Mouse (Mus musculus): ENCODE measurements around the gene 1700025G04Rik. TPM values are rescaled to one million over a fixed set of nuclear protein-coding genes. Genes with fewer than 3 reads are reported as not detected.
A peak's percentile ranks its signal among the peaks of the same experiment; 100 is the strongest.

Gene 1700025G04Rik
- total and polyA plus RNA-seq, 2 experiments from 2014 or later, result 13.0 to 46.1 TPM

GRCm38 (mm10) chr1:152084638-152085345 is 5.1 kb downstream of the 1700025G04Rik start:
- peak overlapping the region; percentile 3; the same call in 1 of the 2 replicates for H3K27ac ChIP-seq (ENCODE audit: low read depth)
- peak overlapping the region; percentile 20 for H3K4me3 ChIP-seq (ENCODE audit: low read depth, low read length)
- TF ChIP-seq EP300 (IDR thresholded peaks at IDR 0.05; ENCODE audit: low read depth), result no peak
- no peak for TF ChIP-seq CTCF (IDR thresholded peaks at IDR 0.05; ENCODE audit: low read depth)
- 21% methylated on average over 15 of the region's 15 CpGs for WGBS
- H3K9me3 ChIP-seq (replicated peaks; ENCODE audit: control insufficient read depth, low read length), result no peaks in the 10 kb centered on the region
- H3K27me3 ChIP-seq (ENCODE audit: control insufficient read depth, insufficient read depth, low read length), result no peaks in the 10 kb centered on the region
- H3K4me2 ChIP-seq (ENCODE audit: low read depth, low read length), result peak overlapping the region; percentile 41
- peak; percentile 52 for DNase-seq (ENCODE audit: low spot score)
- no peak overlapping the region; the same call in 1 of the 2 replicates for H3K9ac ChIP-seq (replicated peaks; ENCODE audit: low read depth, low read length)
- H3K4me1 ChIP-seq (ENCODE audit: control insufficient read depth, insufficient read depth), result peaks cover 36% of the 10 kb centered on the region
- no peaks in the 10 kb centered on the region for H3K36me3 ChIP-seq (replicated peaks; ENCODE audit: control insufficient read depth, insufficient read depth, low read length)
- ATAC-seq (ENCODE audit: insufficient read depth, low read depth), result no peak

- Histone ChIP-seq H3K36me3 (replicated peaks; ENCODE audit: control insufficient read depth, insufficient read depth, low read length) (no peaks in the 10 kb centered on the region), H3K9me3 (replicated peaks; ENCODE audit: control insufficient read depth, low read length) (no peaks in the 10 kb centered on the region), H3K27ac (ENCODE audit: low read depth) (no peak overlapping the region), H3K27me3 (ENCODE audit: control insufficient read depth, insufficient read depth, low read length) (no peaks in the 10 kb centered on the region), H3K4me3 (ENCODE audit: low read depth, low read length) (no peak overlapping the region), H3K4me1 (ENCODE audit: control insufficient read depth, insufficient read depth) (peaks cover 20% of the 10 kb centered on the region), H3K4me2 (ENCODE audit: low read depth, low read length) (no peak overlapping the region), H3K9ac (replicated peaks; ENCODE audit: low read depth, low read length) (no peak overlapping the region)
- 66% methylated on average over 8 of the region's 8 CpGs for WGBS
- ATAC-seq (ENCODE audit: insufficient read depth, low read depth) (no peak), DNase-seq (ENCODE audit: low spot score) (no peak)
- TF ChIP-seq CTCF (IDR thresholded peaks at IDR 0.05; ENCODE audit: low read depth) (no peak), EP300 (IDR thresholded peaks at IDR 0.05; ENCODE audit: low read depth) (no peak)
Measured at GRCm38 (mm10) chr1:152081954-152082711, 7.8 kb downstream of the 1700025G04Rik start.

- Histone ChIP-seq H3K4me3 (ENCODE audit: low read depth, low read length) (no peak overlapping the region), H3K4me1 (ENCODE audit: control insufficient read depth, insufficient read depth) (peaks cover 16% of the 10 kb centered on the region; the same call in 1 of the 2 replicates), H3K9ac (replicated peaks; ENCODE audit: low read depth, low read length) (no peak overlapping the region), H3K27me3 (ENCODE audit: control insufficient read depth, insufficient read depth, low read length) (no peaks in the 10 kb centered on the region), H3K36me3 (replicated peaks; ENCODE audit: control insufficient read depth, insufficient read depth, low read length) (no peaks in the 10 kb centered on the region), H3K9me3 (replicated peaks; ENCODE audit: control insufficient read depth, low read length) (no peaks in the 10 kb centered on the region), H3K27ac (ENCODE audit: low read depth) (no peak overlapping the region), H3K4me2 (ENCODE audit: low read depth, low read length) (no peak overlapping the region)
- TF ChIP-seq CTCF (IDR thresholded peaks at IDR 0.05; ENCODE audit: low read depth) (no peak), EP300 (IDR thresholded peaks at IDR 0.05; ENCODE audit: low read depth) (no peak)
- ATAC-seq (ENCODE audit: insufficient read depth, low read depth) (no peak), DNase-seq (ENCODE audit: low spot score) (no peak)
- 87% methylated on average over 7 of the region's 7 CpGs for WGBS
Measured at GRCm38 (mm10) chr1:152081121-152081520, 8.8 kb downstream of the 1700025G04Rik start.

GRCm38 (mm10) chr1:152080244-152080643 is 9.7 kb downstream of the 1700025G04Rik start:
- no peaks in the 10 kb centered on the region for H3K9me3 ChIP-seq (replicated peaks; ENCODE audit: control insufficient read depth, low read length)
- no peak for TF ChIP-seq CTCF (IDR thresholded peaks at IDR 0.05; ENCODE audit: low read depth)
- TF ChIP-seq EP300 (IDR thresholded peaks at IDR 0.05; ENCODE audit: low read depth), result no peak
- H3K4me2 ChIP-seq (ENCODE audit: low read depth, low read length), result no peak overlapping the region
- H3K9ac ChIP-seq (replicated peaks; ENCODE audit: low read depth, low read length), result no peak overlapping the region
- DNase-seq (ENCODE audit: low spot score), result no peak
- 90% methylated on average over 6 of the region's 6 CpGs for WGBS
- no peak overlapping the region for H3K4me3 ChIP-seq (ENCODE audit: low read depth, low read length)
- H3K27me3 ChIP-seq (ENCODE audit: control insufficient read depth, insufficient read depth, low read length), result no peaks in the 10 kb centered on the region
- no peaks in the 10 kb centered on the region for H3K36me3 ChIP-seq (replicated peaks; ENCODE audit: control insufficient read depth, insufficient read depth, low read length)
- H3K4me1 ChIP-seq (ENCODE audit: control insufficient read depth, insufficient read depth), result peaks cover 11% of the 10 kb centered on the region; the same call in 1 of the 2 replicates
- no peak for ATAC-seq (ENCODE audit: insufficient read depth, low read depth)
- H3K27ac ChIP-seq (ENCODE audit: low read depth), result no peak overlapping the region

GRCm38 (mm10) chr1:152077171-152077715 is 12.7 kb downstream of the 1700025G04Rik start:
- Histone ChIP-seq H3K4me2 (ENCODE audit: low read depth, low read length) (no peak overlapping the region), H3K27me3 (ENCODE audit: control insufficient read depth, insufficient read depth, low read length) (no peaks in the 10 kb centered on the region), H3K9me3 (replicated peaks; ENCODE audit: control insufficient read depth, low read length) (no peaks in the 10 kb centered on the region), H3K4me1 (ENCODE audit: control insufficient read depth, insufficient read depth) (peaks cover 4% of the 10 kb centered on the region; the same call in 1 of the 2 replicates), H3K27ac (ENCODE audit: low read depth) (no peak overlapping the region), H3K9ac (replicated peaks; ENCODE audit: low read depth, low read length) (no peak overlapping the region), H3K36me3 (replicated peaks; ENCODE audit: control insufficient read depth, insufficient read depth, low read length) (no peaks in the 10 kb centered on the region), H3K4me3 (ENCODE audit: low read depth, low read length) (no peak overlapping the region)
- ATAC-seq (ENCODE audit: insufficient read depth, low read depth), result no peak
- TF ChIP-seq CTCF (IDR thresholded peaks at IDR 0.05; ENCODE audit: low read depth) (no peak), EP300 (IDR thresholded peaks at IDR 0.05; ENCODE audit: low read depth) (no peak)
- no peak for DNase-seq (ENCODE audit: low spot score)
- 80% methylated on average over 11 of the region's 11 CpGs for WGBS

Data from heart, postnatal 0 days (tissue).